ENCODE assay signal across 8 mouse cellular contexts in the genomic region with DNA sequence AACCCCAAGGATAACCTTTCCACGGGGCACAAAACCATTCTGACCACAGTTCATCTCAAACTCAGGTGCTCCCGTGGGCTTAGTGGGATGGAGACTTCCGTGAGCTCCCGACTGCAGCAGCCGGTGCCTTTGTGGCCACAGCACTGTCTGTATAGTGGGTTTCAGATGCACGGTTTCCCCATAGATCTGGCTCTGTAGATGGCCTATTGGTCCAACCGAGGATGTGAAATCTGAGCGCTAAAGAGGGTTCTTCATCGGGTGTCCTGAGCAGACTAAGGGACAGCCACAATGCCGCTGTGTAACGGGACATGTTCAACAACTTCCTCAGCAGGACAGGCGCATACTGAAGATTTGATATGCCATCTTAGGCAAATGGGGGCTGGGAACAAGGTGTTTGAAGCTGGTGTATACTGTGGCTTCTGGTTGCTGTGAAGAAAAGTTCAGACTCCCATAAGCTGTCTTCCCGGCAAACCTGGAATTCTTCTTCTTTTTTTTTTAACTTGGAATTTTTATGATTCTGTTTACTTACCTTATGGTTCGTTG. TPM values are rescaled to one million over a fixed set of nuclear protein-coding genes. Genes with fewer than 3 reads are reported as not detected.
DNase-seq lines count a peak whose midpoint lies in the region; ATAC-seq lines count a peak whose summit lies in the region.
"Had no signal": no experiment of that assay in that cellular context is flagged by ENCODE, and none has a peak within 500 bp of the region (broad histone marks: within the 10 kb centered on the region; RNA-seq: fewer than 3 reads in every experiment).

No protein-coding gene starts in this region.

- H3K27ac ChIP-seq in lung, embryonic 16.5 days (ENCODE audit: low read length), result no peak overlapping the region
- peak overlapping the region; percentile 79 for H3K27ac ChIP-seq in embryonic facial prominence, embryonic 15.5 days (replicated peaks)
- peak overlapping the region; percentile 88 for H3K27ac ChIP-seq in limb, embryonic 12.5 days

- H3K9me3 ChIP-seq in lung, embryonic 16.5 days (ENCODE audit: control insufficient read depth, low read length), result no peaks in the 10 kb centered on the region
- no peaks in the 10 kb centered on the region for H3K9me3 ChIP-seq in embryonic facial prominence, embryonic 15.5 days (replicated peaks)
- no peaks in the 10 kb centered on the region for H3K9me3 ChIP-seq in limb, embryonic 12.5 days

- no peaks in the 10 kb centered on the region for H3K27me3 ChIP-seq in lung, embryonic 16.5 days (ENCODE audit: control insufficient read depth, insufficient read depth, low read depth, low read length)
- H3K27me3 ChIP-seq in embryonic facial prominence, embryonic 15.5 days, result no peaks in the 10 kb centered on the region
- no peaks in the 10 kb centered on the region; the same call in 1 of the 2 replicates for H3K27me3 ChIP-seq in limb, embryonic 12.5 days
- H3K27me3 ChIP-seq in splenic B cell, adult 2 months (ENCODE audit: control insufficient read depth, insufficient read depth, low read length, poor library complexity, severe bottlenecking), result no peaks in the 10 kb centered on the region

- H3K9ac ChIP-seq in lung, embryonic 16.5 days (ENCODE audit: low read length), result peak overlapping the region; percentile 72
- peak overlapping the region; percentile 31 for H3K9ac ChIP-seq in embryonic facial prominence, embryonic 15.5 days
- H3K9ac ChIP-seq in limb, embryonic 12.5 days (replicated peaks), result peak overlapping the region; percentile 69

- WGBS in lung, embryonic 16.5 days, result 30% methylated on average over 14 of the region's 14 CpGs
- 32% methylated on average over 14 of the region's 14 CpGs for WGBS in embryonic facial prominence, embryonic 15.5 days
- WGBS in limb, embryonic 12.5 days, result 38% methylated on average over 14 of the region's 14 CpGs

- no peaks in the 10 kb centered on the region for H3K36me3 ChIP-seq in lung, embryonic 16.5 days (ENCODE audit: control insufficient read depth, insufficient read depth, low read length)
- H3K36me3 ChIP-seq in embryonic facial prominence, embryonic 15.5 days, result no peaks in the 10 kb centered on the region
- no peaks in the 10 kb centered on the region for H3K36me3 ChIP-seq in limb, embryonic 12.5 days
- H3K36me3 ChIP-seq in splenic B cell, adult 2 months (ENCODE audit: control insufficient read depth, insufficient read depth, low read length, poor library complexity, severe bottlenecking), result no peaks in the 10 kb centered on the region

- no peak for DNase-seq in lung, postnatal 25 days (ENCODE audit: low spot score)
- peak; percentile 18 for DNase-seq in splenic B cell, adult 2 months (ENCODE audit: low read depth, low spot score)
- no peak for DNase-seq in left cerebral cortex, postnatal 36 days (ENCODE audit: low spot score in 2 of 2)
- DNase-seq in cerebellum, postnatal 25 days, result no peak

- intact Hi-C loops in left cerebral cortex, postnatal 36 days (cut with DNase I), result loop anchor here (5.0 kb wide), 1 partner anchor 39 kb away; no protein-coding TSS in a partner anchor

- peak overlapping the region; percentile 54 for H3K4me3 ChIP-seq in lung, embryonic 16.5 days (ENCODE audit: low read length)
- H3K4me3 ChIP-seq in embryonic facial prominence, embryonic 15.5 days (replicated peaks), result peak overlapping the region; percentile 54
- peak overlapping the region; percentile 48 for H3K4me3 ChIP-seq in limb, embryonic 12.5 days (replicated peaks)

- H3K4me2 ChIP-seq in lung, embryonic 16.5 days (ENCODE audit: low read depth, low read length), result peak overlapping the region; percentile 68
- peak overlapping the region; percentile 62 for H3K4me2 ChIP-seq in embryonic facial prominence, embryonic 15.5 days (replicated peaks)
- peak overlapping the region; percentile 69 for H3K4me2 ChIP-seq in limb, embryonic 12.5 days

- H3K4me1 ChIP-seq in lung, embryonic 16.5 days (replicated peaks; ENCODE audit: control insufficient read depth, insufficient read depth, low read length), result 0 out of 2 replicates have a peak, but pooled peaks cover 5% of the 10 kb centered on the region
- peaks cover 11% of the 10 kb centered on the region for H3K4me1 ChIP-seq in embryonic facial prominence, embryonic 15.5 days
- H3K4me1 ChIP-seq in limb, embryonic 12.5 days (replicated peaks), result peaks cover 13% of the 10 kb centered on the region

- ATAC-seq in lung, embryonic 16.5 days (ENCODE audit: low read depth), result no peak
- ATAC-seq in embryonic facial prominence, embryonic 15.5 days (ENCODE audit: insufficient number of reproducible peaks, low FRiP score, low TSS enrichment, low read depth), result no peak
- no peak for ATAC-seq in limb, embryonic 12.5 days (ENCODE audit: insufficient number of reproducible peaks, insufficient read depth, low FRiP score, low TSS enrichment, low read depth)

RNA-seq across cellular contexts. Expression of a gene that starts 0.8 kb away (rescaled TPM):
- polyA plus RNA-seq in lung, embryonic 16.5 days (2015; fragmentation: Nextera tagmentation; extraction: Ambion mirVana), result 4.4 and 6.4 TPM in 2 replicates
- polyA plus RNA-seq in embryonic facial prominence, embryonic 15.5 days (2015; fragmentation: Nextera tagmentation; extraction: Ambion mirVana), result 3.6 and 4.9 TPM in 2 replicates
- polyA plus RNA-seq in limb, embryonic 12.5 days (2016; fragmentation: Nextera tagmentation; extraction: Ambion mirVana), result 3.7 and 3.8 TPM in 2 replicates
- total RNA-seq in left cerebral cortex, postnatal 36 days (2021), result 10 to 100 TPM in 1 of 2 experiments, 1 to 10 TPM in 1; 8.1 to 10.7 TPM

RNA-seq across cellular contexts. Expression of a gene that starts 13.9 kb away (rescaled TPM):
- polyA plus RNA-seq in lung, embryonic 16.5 days (2015; fragmentation: Nextera tagmentation; extraction: Ambion mirVana), result 4.6 and 5.0 TPM in 2 replicates
- 10.1 and 11.3 TPM in 2 replicates for polyA plus RNA-seq in embryonic facial prominence, embryonic 15.5 days (2015; fragmentation: Nextera tagmentation; extraction: Ambion mirVana)
- 16.6 and 18.6 TPM in 2 replicates for polyA plus RNA-seq in limb, embryonic 12.5 days (2016; fragmentation: Nextera tagmentation; extraction: Ambion mirVana)
- 100 to 1,000 TPM; 213 to 246 TPM for total RNA-seq in left cerebral cortex, postnatal 36 days (2021)

RNA-seq across cellular contexts. Expression of a gene that starts 34.6 kb away (rescaled TPM):
- polyA plus RNA-seq in lung, embryonic 16.5 days (2015; fragmentation: Nextera tagmentation; extraction: Ambion mirVana), result 0.29 and 0.40 TPM in 2 replicates
- polyA plus RNA-seq in embryonic facial prominence, embryonic 15.5 days (2015; fragmentation: Nextera tagmentation; extraction: Ambion mirVana), result 0.60 and 1.3 TPM in 2 replicates
- polyA plus RNA-seq in limb, embryonic 12.5 days (2016; fragmentation: Nextera tagmentation; extraction: Ambion mirVana), result 0.20 TPM in 1 of 2 replicates, not detected in the other
- 100 to 1,000 TPM; 113 to 155 TPM for total RNA-seq in left cerebral cortex, postnatal 36 days (2021)
- polyA plus RNA-seq: spleen, adult 2 months had no signal

RNA-seq across cellular contexts. Expression of a gene that starts 42.9 kb away (rescaled TPM):
- polyA plus RNA-seq in lung, embryonic 16.5 days (2015; fragmentation: Nextera tagmentation; extraction: Ambion mirVana), result 31.8 and 34.2 TPM in 2 replicates
- 37.7 and 38.2 TPM in 2 replicates for polyA plus RNA-seq in embryonic facial prominence, embryonic 15.5 days (2015; fragmentation: Nextera tagmentation; extraction: Ambion mirVana)
- 48.0 and 50.2 TPM in 2 replicates for polyA plus RNA-seq in limb, embryonic 12.5 days (2016; fragmentation: Nextera tagmentation; extraction: Ambion mirVana)
- 10 to 100 TPM; 33.6 to 36.7 TPM for total RNA-seq in left cerebral cortex, postnatal 36 days (2021)
